Comparison of ENCODE assay signal across 24 mouse cellular contexts in genomic region chr2:102099261-102099660, GRCm38 (mm10).
DNase-seq lines count a peak whose midpoint lies in the region; ATAC-seq and TF ChIP-seq lines count a peak whose summit lies in the region.
"Had no signal": no experiment of that assay in that cellular context is flagged by ENCODE, and none has a peak within 500 bp of the region (broad histone marks: within the 10 kb centered on the region; RNA-seq: fewer than 3 reads in every experiment).

No protein-coding gene starts in this region.

- WGBS in intestine, embryonic 14.5 days = 48% methylated on average over 4 of the region's 4 CpGs
- WGBS in intestine, postnatal 0 days = 65% methylated on average over 4 of the region's 4 CpGs
- WGBS in lung, embryonic 16.5 days = 38% methylated on average over 4 of the region's 4 CpGs
- WGBS in intestine, embryonic 16.5 days = 58% methylated on average over 4 of the region's 4 CpGs

- H3K9ac ChIP-seq in intestine, embryonic 14.5 days (ENCODE audit: low read length) = no peak overlapping the region
- no peak overlapping the region for H3K9ac ChIP-seq in intestine, postnatal 0 days (ENCODE audit: low read depth, low read length)
- H3K9ac ChIP-seq in lung, embryonic 16.5 days (ENCODE audit: low read length) = no peak overlapping the region
- no peak overlapping the region for H3K9ac ChIP-seq in intestine, embryonic 16.5 days (ENCODE audit: low read depth, low read length)
- H3K9ac ChIP-seq: forebrain, embryonic 13.5 days; hindbrain, embryonic 13.5 days had no signal

- no peaks in the 10 kb centered on the region; the same call in 1 of the 2 replicates for H3K36me3 ChIP-seq in intestine, embryonic 14.5 days (ENCODE audit: control insufficient read depth, insufficient read depth, low read length)
- H3K36me3 ChIP-seq in intestine, postnatal 0 days (ENCODE audit: control insufficient read depth, insufficient read depth) = no peaks in the 10 kb centered on the region
- no peaks in the 10 kb centered on the region for H3K36me3 ChIP-seq in lung, embryonic 16.5 days (ENCODE audit: control insufficient read depth, insufficient read depth, low read length)
- H3K36me3 ChIP-seq in megakaryocyte, embryonic 14.5 days (replicated peaks; ENCODE audit: low read length) = no peaks in the 10 kb centered on the region
- H3K36me3 ChIP-seq in intestine, embryonic 16.5 days (ENCODE audit: control insufficient read depth, insufficient read depth, low read length) = no peaks in the 10 kb centered on the region
- H3K36me3 ChIP-seq: G1E had no signal

- no peaks in the 10 kb centered on the region for H3K9me3 ChIP-seq in intestine, embryonic 14.5 days (ENCODE audit: control insufficient read depth, low read length)
- no peaks in the 10 kb centered on the region for H3K9me3 ChIP-seq in intestine, postnatal 0 days (ENCODE audit: control insufficient read depth)
- H3K9me3 ChIP-seq in lung, embryonic 16.5 days (ENCODE audit: control insufficient read depth, low read length) = no peaks in the 10 kb centered on the region
- peaks cover 1% of the 10 kb centered on the region; the same call in 1 of the 2 replicates for H3K9me3 ChIP-seq in megakaryocyte, embryonic 14.5 days
- H3K9me3 ChIP-seq in intestine, embryonic 16.5 days (ENCODE audit: control insufficient read depth, low read length) = no peaks in the 10 kb centered on the region
- H3K9me3 ChIP-seq: forebrain, embryonic 13.5 days; G1E; hindbrain, embryonic 13.5 days had no signal

- ATAC-seq in intestine, embryonic 14.5 days (replicated peaks; ENCODE audit: low FRiP score, low TSS enrichment, low read depth) = no peak
- no peak for ATAC-seq in intestine, postnatal 0 days
- ATAC-seq in lung, embryonic 16.5 days (ENCODE audit: low read depth) = peak; percentile 77
- ATAC-seq in megakaryocyte, adult 5-6 weeks (ENCODE audit: poor library complexity, severe bottlenecking) = no peak
- ATAC-seq in intestine, embryonic 16.5 days = peak; percentile 53; the same call in 1 of the 2 replicates
- ATAC-seq: forebrain, embryonic 13.5 days; forebrain, embryonic 16.5 days; Patski had no signal

- H3K4me3 ChIP-seq in intestine, embryonic 14.5 days (ENCODE audit: low read depth, low read length) = no peak overlapping the region
- H3K4me3 ChIP-seq in intestine, postnatal 0 days (ENCODE audit: low read depth, low read length) = no peak overlapping the region
- no peak overlapping the region for H3K4me3 ChIP-seq in lung, embryonic 16.5 days (ENCODE audit: low read length)
- H3K4me3 ChIP-seq in megakaryocyte, embryonic 14.5 days (replicated peaks) = peak overlapping the region; percentile 7
- H3K4me3 ChIP-seq in intestine, embryonic 16.5 days (ENCODE audit: low read length) = no peak overlapping the region
- H3K4me3 ChIP-seq: forebrain, embryonic 10.5 days; forebrain, embryonic 13.5 days; gastrocnemius, adult 2 months; hindbrain, embryonic 13.5 days had no signal

- TF ChIP-seq CTCF in intestine, postnatal 0 days (IDR thresholded peaks at IDR 0.05; ENCODE audit: low read depth) = no peak

- peak overlapping the region; percentile 59; the same call in 1 of the 2 replicates for H3K27ac ChIP-seq in intestine, embryonic 14.5 days (ENCODE audit: low read depth)
- H3K27ac ChIP-seq in intestine, postnatal 0 days (ENCODE audit: low read depth, low read length) = no peak overlapping the region
- H3K27ac ChIP-seq in lung, embryonic 16.5 days (ENCODE audit: low read length) = peak overlapping the region; percentile 89
- H3K27ac ChIP-seq in intestine, embryonic 16.5 days (ENCODE audit: low read length) = 0 out of 2 replicates have a peak overlapping the region, but pooled peaks have one; percentile 19
- H3K27ac ChIP-seq: forebrain, embryonic 10.5 days; forebrain, embryonic 13.5 days; hindbrain, embryonic 13.5 days had no signal

- H3K4me2 ChIP-seq in intestine, embryonic 14.5 days (ENCODE audit: low read length) = no peak overlapping the region
- no peak overlapping the region for H3K4me2 ChIP-seq in intestine, postnatal 0 days (replicated peaks; ENCODE audit: low read depth)
- H3K4me2 ChIP-seq in lung, embryonic 16.5 days (ENCODE audit: low read depth, low read length) = no peak overlapping the region
- H3K4me2 ChIP-seq in intestine, embryonic 16.5 days (ENCODE audit: low read depth, low read length) = no peak overlapping the region
- H3K4me2 ChIP-seq: forebrain, embryonic 13.5 days; heart, embryonic 11.5 days; hindbrain, embryonic 13.5 days had no signal

- H3K27me3 ChIP-seq in intestine, embryonic 14.5 days (replicated peaks; ENCODE audit: control insufficient read depth, insufficient read depth, low read length) = no peaks in the 10 kb centered on the region
- H3K27me3 ChIP-seq in intestine, postnatal 0 days (replicated peaks; ENCODE audit: control insufficient read depth, insufficient read depth, low read length) = no peaks in the 10 kb centered on the region
- no peaks in the 10 kb centered on the region for H3K27me3 ChIP-seq in lung, embryonic 16.5 days (ENCODE audit: control insufficient read depth, insufficient read depth, low read depth, low read length)
- peaks cover 11% of the 10 kb centered on the region for H3K27me3 ChIP-seq in megakaryocyte, embryonic 14.5 days (replicated peaks)
- no peaks in the 10 kb centered on the region for H3K27me3 ChIP-seq in intestine, embryonic 16.5 days (replicated peaks; ENCODE audit: control insufficient read depth, insufficient read depth, low read length)
- H3K27me3 ChIP-seq: CH12.LX; forebrain, embryonic 13.5 days; hindbrain, embryonic 13.5 days; Patski had no signal

- DNase-seq in intestine, embryonic 14.5 days (ENCODE audit: low spot score) = no peak
- no peak for DNase-seq in lung, postnatal 14 days
- DNase-seq: adrenal gland, postnatal 10 days; adrenal gland, postnatal 36 days; B cell, adult 2 months; cerebellum, adult 18-20 months; cerebellum, adult 9-10 months; cerebellum, postnatal 14 days; gastrocnemius, adult 2 months; gastrocnemius, postnatal 14 days; heart, adult 11 months had no signal

- H3K4me1 ChIP-seq in intestine, embryonic 14.5 days (replicated peaks; ENCODE audit: control insufficient read depth, insufficient read depth, low read length) = 0 out of 2 replicates have a peak, but pooled peaks cover 6% of the 10 kb centered on the region
- no peaks in the 10 kb centered on the region for H3K4me1 ChIP-seq in intestine, postnatal 0 days (replicated peaks; ENCODE audit: control insufficient read depth, insufficient read depth, low read length)
- H3K4me1 ChIP-seq in lung, embryonic 16.5 days (replicated peaks; ENCODE audit: control insufficient read depth, insufficient read depth, low read length) = peaks cover 24% of the 10 kb centered on the region
- peaks cover 4% of the 10 kb centered on the region; the same call in 1 of the 2 replicates for H3K4me1 ChIP-seq in megakaryocyte, embryonic 14.5 days
- H3K4me1 ChIP-seq in intestine, embryonic 16.5 days (ENCODE audit: control insufficient read depth, insufficient read depth, low read length) = no peaks in the 10 kb centered on the region

Comparison
In these comparisons a context has a peak if more than half of its experiments do, and no peak if none do; other contexts are left out.
1. ATAC-seq: peak in lung, embryonic 16.5 days (single experiment) and intestine, embryonic 16.5 days (single experiment); none in intestine, embryonic 14.5 days (single experiment), intestine, postnatal 0 days (single experiment) and megakaryocyte, adult 5-6 weeks (single experiment).